Comparison of ENCODE assay signal across 10 mouse cellular contexts in the genomic region with DNA sequence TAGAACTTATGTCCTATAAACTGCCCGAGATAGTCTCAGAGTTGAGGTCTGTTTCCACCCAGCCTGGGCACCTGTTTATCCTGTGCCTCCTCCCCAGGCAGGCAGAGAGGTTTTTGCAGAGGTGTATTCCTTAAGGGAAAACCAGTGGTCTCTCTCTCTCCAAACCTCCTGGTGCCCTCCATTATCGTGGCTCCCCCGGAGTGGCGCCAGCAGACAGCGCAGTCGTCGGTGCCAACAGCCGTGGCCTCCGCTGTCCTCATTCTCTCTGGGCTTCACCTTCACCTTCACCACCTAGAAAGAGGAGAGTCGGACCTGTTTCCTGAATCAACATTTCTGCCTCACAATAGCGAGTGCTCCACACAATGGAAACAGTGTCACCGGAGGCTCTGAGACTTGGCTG. TPM values are rescaled to one million over a fixed set of nuclear protein-coding genes. Genes with fewer than 3 reads are reported as not detected.
A peak's percentile ranks its signal among the peaks of the same experiment; 100 is the strongest.
DNase-seq lines count a peak whose midpoint lies in the region; ATAC-seq and TF ChIP-seq lines count a peak whose summit lies in the region.
"Had no signal": no experiment of that assay in that cellular context is flagged by ENCODE, and none has a peak within 500 bp of the region (broad histone marks: within the 10 kb centered on the region; RNA-seq: fewer than 3 reads in every experiment).

No protein-coding gene starts in this region.

- no peak for DNase-seq in forebrain, embryonic 10.5 days (ENCODE audit: extremely low spot score, low spot score)
- DNase-seq in forebrain, embryonic 11.5 days (ENCODE audit: low spot score), result no peak
- DNase-seq in MEL (ENCODE audit: low read depth, low spot score), result no peak
- DNase-seq in heart, postnatal 10 days, result peak; percentile 39 to 46
- no peak for DNase-seq in layer of hippocampus, postnatal 25 days (ENCODE audit: extremely low spot score in 1 of 2, low spot score in 1 of 2)
- DNase-seq: cerebellum, postnatal 10 days; gastrocnemius, adult 2 months had no signal

- H3K4me3 ChIP-seq in forebrain, embryonic 10.5 days, result peak overlapping the region; percentile 91; the same call in 1 of the 2 replicates
- no peak overlapping the region for H3K4me3 ChIP-seq in forebrain, embryonic 11.5 days (ENCODE audit: low read depth, low read length)
- H3K4me3 ChIP-seq in MEL (ENCODE audit: control insufficient read depth in 1 of 2, insufficient read depth in 1 of 2, low read depth in 2 of 2, low read length in 2 of 2), result no peak overlapping the region
- peak overlapping the region; percentile 86 for H3K4me3 ChIP-seq in midbrain, embryonic 13.5 days (replicated peaks)
- no peak overlapping the region for H3K4me3 ChIP-seq in kidney, embryonic 16.5 days (ENCODE audit: low read length)
- H3K4me3 ChIP-seq: gastrocnemius, adult 2 months had no signal

- peaks cover 19% of the 10 kb centered on the region for H3K36me3 ChIP-seq in forebrain, embryonic 10.5 days (replicated peaks)
- no peaks in the 10 kb centered on the region for H3K36me3 ChIP-seq in forebrain, embryonic 11.5 days (ENCODE audit: control insufficient read depth, insufficient read depth, low read length)
- H3K36me3 ChIP-seq in MEL (ENCODE audit: control insufficient read depth in 1 of 2, insufficient read depth in 2 of 2, low read length in 2 of 2), result peaks cover 0 to 34% of the 10 kb centered on the region in 2 experiments; a peak in 2 of 4 replicates
- no peaks in the 10 kb centered on the region; the same call in 1 of the 2 replicates for H3K36me3 ChIP-seq in midbrain, embryonic 13.5 days
- H3K36me3 ChIP-seq in kidney, embryonic 16.5 days (ENCODE audit: insufficient read depth, low read length), result no peaks in the 10 kb centered on the region

- TF ChIP-seq EP300 in MEL (IDR thresholded peaks at IDR 0.05; ENCODE audit: low read depth in 1 of 2, low read length in 2 of 2), result no peak

- peaks cover 63% of the 10 kb centered on the region for H3K79me2 ChIP-seq in MEL (ENCODE audit: control insufficient read depth, insufficient read depth, low read length, poor library complexity)

- no peak for TF ChIP-seq CTCF in MEL (IDR thresholded peaks at IDR 0.05 in 2 of 3, conservative IDR thresholded peaks at IDR 0.05 in 1 of 3; ENCODE audit: control insufficient read depth in 1 of 3, insufficient read depth in 1 of 3, low read depth in 2 of 3, low read length in 3 of 3, poor library complexity in 1 of 3, severe bottlenecking in 1 of 3)

- H3K9ac ChIP-seq in forebrain, embryonic 11.5 days (ENCODE audit: low read length), result no peak overlapping the region
- H3K9ac ChIP-seq in MEL (ENCODE audit: control insufficient read depth, low read depth, low read length, poor library complexity, severe bottlenecking), result no peak overlapping the region; the same call in 1 of the 2 replicates
- H3K9ac ChIP-seq in midbrain, embryonic 13.5 days (replicated peaks), result peak overlapping the region; percentile 98
- no peak overlapping the region for H3K9ac ChIP-seq in kidney, embryonic 16.5 days (replicated peaks; ENCODE audit: low read length)

- TF ChIP-seq POLR2A in MEL (IDR thresholded peaks at IDR 0.05; ENCODE audit: control insufficient read depth in 1 of 2, insufficient read depth in 1 of 2, low read depth in 1 of 2, low read length in 2 of 2, poor library complexity in 1 of 2), result no peak

- no peak for TF ChIP-seq RAD21 in MEL (IDR thresholded peaks at IDR 0.05; ENCODE audit: low read depth, low read length)

- no peaks in the 10 kb centered on the region for H3K9me3 ChIP-seq in forebrain, embryonic 10.5 days
- no peaks in the 10 kb centered on the region for H3K9me3 ChIP-seq in forebrain, embryonic 11.5 days (ENCODE audit: control insufficient read depth, low read length)
- H3K9me3 ChIP-seq in MEL (replicated peaks; ENCODE audit: insufficient read depth, low read length), result no peaks in the 10 kb centered on the region
- H3K9me3 ChIP-seq in midbrain, embryonic 13.5 days, result no peaks in the 10 kb centered on the region
- no peaks in the 10 kb centered on the region; the same call in 1 of the 2 replicates for H3K9me3 ChIP-seq in kidney, embryonic 16.5 days (ENCODE audit: low read length)

- WGBS in forebrain, embryonic 10.5 days, result 90% methylated on average over 12 of the region's 12 CpGs
- 89% methylated on average over 12 of the region's 12 CpGs for WGBS in forebrain, embryonic 11.5 days
- WGBS in midbrain, embryonic 13.5 days, result 85% methylated on average over 12 of the region's 12 CpGs
- WGBS in kidney, embryonic 16.5 days, result 77% methylated on average over 12 of the region's 12 CpGs

- peaks cover 49% of the 10 kb centered on the region for H3K4me1 ChIP-seq in forebrain, embryonic 10.5 days
- H3K4me1 ChIP-seq in forebrain, embryonic 11.5 days (replicated peaks; ENCODE audit: control insufficient read depth, insufficient read depth, low read length), result peaks cover 16% of the 10 kb centered on the region; the same call in 1 of the 2 replicates
- peaks cover 4 to 39% of the 10 kb centered on the region in 2 experiments for H3K4me1 ChIP-seq in MEL (ENCODE audit: control insufficient read depth in 1 of 2, insufficient read depth in 2 of 2, low read length in 2 of 2)
- peaks cover 50% of the 10 kb centered on the region for H3K4me1 ChIP-seq in midbrain, embryonic 13.5 days (replicated peaks)
- peaks cover 61% of the 10 kb centered on the region for H3K4me1 ChIP-seq in kidney, embryonic 16.5 days (ENCODE audit: insufficient read depth, low read length)

- no peak overlapping the region for H3K4me2 ChIP-seq in forebrain, embryonic 11.5 days (ENCODE audit: low read depth, low read length, severe bottlenecking)
- H3K4me2 ChIP-seq in midbrain, embryonic 13.5 days (replicated peaks), result peak overlapping the region; percentile 83
- no peak overlapping the region for H3K4me2 ChIP-seq in kidney, embryonic 16.5 days (replicated peaks; ENCODE audit: low read depth, low read length)

- peaks cover 15% of the 10 kb centered on the region for H3K27me3 ChIP-seq in forebrain, embryonic 10.5 days (ENCODE audit: poor library complexity, severe bottlenecking)
- H3K27me3 ChIP-seq in forebrain, embryonic 11.5 days (ENCODE audit: control insufficient read depth, insufficient read depth, low read length), result no peaks in the 10 kb centered on the region; the same call in 1 of the 2 replicates
- no peaks in the 10 kb centered on the region for H3K27me3 ChIP-seq in MEL (ENCODE audit: control insufficient read depth in 1 of 2, insufficient read depth in 2 of 2, low read length in 2 of 2)
- H3K27me3 ChIP-seq in midbrain, embryonic 13.5 days, result no peaks in the 10 kb centered on the region
- H3K27me3 ChIP-seq in kidney, embryonic 16.5 days (ENCODE audit: insufficient read depth, low read length), result no peaks in the 10 kb centered on the region

- intact Hi-C loops in heart, postnatal 10 days (cut with DNase I), result no loop called here

- H3K27ac ChIP-seq in forebrain, embryonic 10.5 days, result no peak overlapping the region
- H3K27ac ChIP-seq in forebrain, embryonic 11.5 days (ENCODE audit: low read depth, low read length), result no peak overlapping the region
- H3K27ac ChIP-seq in MEL (ENCODE audit: control insufficient read depth, low read depth, low read length), result peak overlapping the region; percentile 94; the same call in 1 of the 2 replicates
- H3K27ac ChIP-seq in midbrain, embryonic 13.5 days, result no peak overlapping the region
- H3K27ac ChIP-seq in kidney, embryonic 16.5 days (ENCODE audit: low read length), result no peak overlapping the region
- H3K27ac ChIP-seq: gastrocnemius, adult 2 months had no signal

- ATAC-seq in forebrain, embryonic 11.5 days (replicated peaks; ENCODE audit: low FRiP score), result no peak
- ATAC-seq in midbrain, embryonic 13.5 days, result no peak
- no peak for ATAC-seq in CD4-positive, CD25-positive, alpha-beta regulatory T cell, adult 4 months
- ATAC-seq in kidney, embryonic 16.5 days (ENCODE audit: low FRiP score, low TSS enrichment), result no peak

TF ChIP-seq in MEL, 35 proteins besides CTCF, POLR2A, EP300 and RAD21 (continues in another document):
- TF ChIP-seq CHD1 (IDR thresholded peaks at IDR 0.05; ENCODE audit: low read depth, low read length) (no peak), POLR2AphosphoS5 (IDR thresholded peaks at IDR 0.05; ENCODE audit: borderline replicate concordance, low read depth, low read length) (no peak), BHLHE40 (IDR thresholded peaks at IDR 0.05; ENCODE audit: borderline replicate concordance, low read depth, low read length) (no peak), ZKSCAN1 (IDR thresholded peaks at IDR 0.05; ENCODE audit: low read depth, low read length) (no peak), CHD2 (IDR thresholded peaks at IDR 0.05; ENCODE audit: low read length) (no peak), MXI1 (IDR thresholded peaks at IDR 0.05; ENCODE audit: low read depth, low read length) (no peak), RCOR1 (IDR thresholded peaks at IDR 0.05; ENCODE audit: low read depth, low read length) (no peak), KAT2A (conservative IDR thresholded peaks at IDR 0.05; ENCODE audit: low read depth, low read length) (no peak)

RNA-seq across cellular contexts. Expression of gene Gramd4, which starts 3.1 kb away (rescaled TPM):
- polyA plus RNA-seq in forebrain, embryonic 10.5 days (2016; fragmentation: Nextera tagmentation; extraction: Ambion mirVana), result 13.9 and 16.2 TPM in 2 replicates
- polyA plus RNA-seq in forebrain, embryonic 11.5 days (2014; fragmentation: Nextera tagmentation; extraction: Ambion mirVana), result 15.5 and 16.6 TPM in 2 replicates
- total RNA-seq in MEL (2012; rRNA removed), result 34.1 and 43.1 TPM in 2 replicates
- polyA plus RNA-seq in MEL (2012; ENCODE audit: insufficient read depth in 1 of 2, insufficient read length in 2 of 2, low read depth in 1 of 2, low replicate concordance in 2 of 2, missing spikeins in 1 of 2), result 10 to 100 TPM; 35.2 to 38.0 TPM
- 10 to 100 TPM; 37.2 to 42.1 TPM for total RNA-seq in heart, postnatal 10 days (2021)
- 31.3 and 34.3 TPM in 2 replicates for polyA plus RNA-seq in midbrain, embryonic 13.5 days (2015; fragmentation: Nextera tagmentation; extraction: Ambion mirVana)
- 10 to 100 TPM; 25.3 to 25.7 TPM for polyA plus RNA-seq in CD4-positive, CD25-positive, alpha-beta regulatory T cell, adult 4 months (2017; shearing (Covaris generic))
- 12.1 and 14.9 TPM in 2 replicates for polyA plus RNA-seq in kidney, embryonic 16.5 days (2015; fragmentation: Nextera tagmentation; extraction: Ambion mirVana)
- 10 to 100 TPM; 25.9 to 27.7 TPM for total RNA-seq in layer of hippocampus, postnatal 25 days (2021)

RNA-seq across cellular contexts. Expression of gene Celsr1, which starts 27.0 kb away (rescaled TPM):
- 2.4 and 2.6 TPM in 2 replicates for polyA plus RNA-seq in forebrain, embryonic 10.5 days (2016; fragmentation: Nextera tagmentation; extraction: Ambion mirVana)
- 7.3 and 7.9 TPM in 2 replicates for polyA plus RNA-seq in forebrain, embryonic 11.5 days (2014; fragmentation: Nextera tagmentation; extraction: Ambion mirVana)
- 0.12 and 0.16 TPM in 2 replicates for total RNA-seq in MEL (2012; rRNA removed)
- polyA plus RNA-seq in MEL (2012; ENCODE audit: insufficient read depth in 1 of 2, insufficient read length in 2 of 2, low read depth in 1 of 2, low replicate concordance in 2 of 2, missing spikeins in 1 of 2), result under 1 TPM in 1 of 2 experiments, not detected in 1; 0.42 TPM
- 10 to 100 TPM; 15.1 to 17.1 TPM for total RNA-seq in heart, postnatal 10 days (2021)
- polyA plus RNA-seq in midbrain, embryonic 13.5 days (2015; fragmentation: Nextera tagmentation; extraction: Ambion mirVana), result 2.0 and 2.7 TPM in 2 replicates
- 1 to 10 TPM; 3.3 to 3.8 TPM for polyA plus RNA-seq in CD4-positive, CD25-positive, alpha-beta regulatory T cell, adult 4 months (2017; shearing (Covaris generic))
- polyA plus RNA-seq in kidney, embryonic 16.5 days (2015; fragmentation: Nextera tagmentation; extraction: Ambion mirVana), result 3.5 and 3.9 TPM in 2 replicates
- 1 to 10 TPM; 4.5 to 6.1 TPM for total RNA-seq in layer of hippocampus, postnatal 25 days (2021)

Comparison
In these comparisons a context has a peak if more than half of its experiments do, and no peak if none do; other contexts are left out.
1. H3K4me3 ChIP-seq: peak in forebrain, embryonic 10.5 days (single experiment) and midbrain, embryonic 13.5 days (single experiment); none in forebrain, embryonic 11.5 days (single experiment), MEL (0 of 2) and kidney, embryonic 16.5 days (single experiment).
2. DNase-seq: peak in heart, postnatal 10 days (2 of 2); none in forebrain, embryonic 10.5 days (single experiment), forebrain, embryonic 11.5 days (single experiment), MEL (single experiment) and layer of hippocampus, postnatal 25 days (0 of 2).